Mouse (Mus musculus) ES-Bruce4 (cell line): Measurements from ENCODE around the gene Ncs1.

Source experiments
- CTCF ChIP-seq: IDR thresholded peaks from one replicate; pipeline ENCODE4 v1.8.1; 2011; ENCODE audit warnings: low read depth, low read length
- EP300 ChIP-seq: IDR thresholded peaks from 2 replicates; pipeline ENCODE4 v1.6.1; 2011; ENCODE audit warnings: low read depth, low read length; ENCODE audit not compliant: insufficient read depth
- POLR2A ChIP-seq: IDR thresholded peaks from one replicate; pipeline ENCODE4 v1.8.1; 2011; ENCODE audit warnings: low read length; ENCODE audit not compliant: insufficient read depth

DNA sequence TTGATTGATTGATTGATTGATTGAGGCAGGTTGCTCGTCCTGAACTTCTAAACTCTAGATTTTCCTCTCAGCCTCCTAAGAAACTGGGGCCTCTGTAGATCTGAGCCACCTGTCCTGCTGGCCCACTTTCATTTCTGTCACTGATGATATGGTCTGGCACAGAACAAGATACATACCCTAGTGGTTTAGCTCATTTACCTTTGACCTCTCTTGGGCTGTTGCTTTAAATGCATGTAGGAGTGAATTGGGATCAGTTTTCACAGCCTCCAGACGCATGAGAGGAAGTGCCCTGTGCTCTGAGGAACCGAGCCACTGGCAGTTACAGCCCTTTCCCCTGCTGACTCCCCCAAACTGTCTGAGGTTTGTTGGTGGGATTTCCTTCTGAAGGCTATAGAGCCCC, 43.3 kb upstream of the Ncs1 start:
- no peak for TF ChIP-seq POLR2A
- TF ChIP-seq EP300 = no peak
- no peak for TF ChIP-seq CTCF
